Mouse (Mus musculus) testis, adult 2 months (tissue): ENCODE data around the gene Cpeb1.
A peak's percentile ranks its signal among the peaks of the same experiment; 100 is the strongest.

ENCODE experiments used
- CTCF ChIP-seq: fragments of 200-500 bp; IDR thresholded peaks from 2 replicates; pipeline ENCODE4 v1.5.1; 2012; ENCODE audit warnings: low read depth, mild to moderate bottlenecking, inconsistent platforms, low read length, moderate library complexity; ENCODE audit not compliant: control insufficient read depth, insufficient read depth, insufficient replicate concordance
- POLR2A ChIP-seq: fragments of 200-500 bp; IDR thresholded peaks from 2 replicates; pipeline ENCODE4 v1.6.1; 2012; ENCODE audit warnings: low read depth, mild to moderate bottlenecking, inconsistent platforms, low read length, moderate library complexity; ENCODE audit not compliant: control insufficient read depth

- TF ChIP-seq POLR2A (peak; percentile 87), CTCF (peak; percentile 91)
These were observed 110.5 kb downstream of the Cpeb1 start, which contains the start of gene Rps17 for GRCm38 (mm10) chr7:81344544-81345446.
